Mouse (Mus musculus): ENCODE measurements around the gene Sipa1l1. TPM values are rescaled to one million over a fixed set of nuclear protein-coding genes. Genes with fewer than 3 reads are reported as not detected.

The Sipa1l1 gene
- total and polyA plus RNA-seq, 3 experiments = 141 to 365 (median 161) TPM

- Histone ChIP-seq H3K36me3 (replicated peaks) (no peaks in the 10 kb centered on the region), H3K27me3 (ENCODE audit: insufficient read depth, low read length) (peaks cover 36% of the 10 kb centered on the region), H3K4me3 (ENCODE audit: low read depth, low read length) (no peak overlapping the region), H3K9me3 (replicated peaks) (no peaks in the 10 kb centered on the region), H3K4me1 (ENCODE audit: insufficient read depth, low read depth, low read length) (peaks cover 5% of the 10 kb centered on the region)
- DNase-seq (ENCODE audit: low spot score) (no peak), ATAC-seq (ENCODE audit: extremely low read depth, insufficient number of reproducible peaks, low FRiP score, poor library complexity, severe bottlenecking) (no peak)
- TF ChIP-seq GATA2 (IDR thresholded peaks at IDR 0.05; ENCODE audit: borderline replicate concordance, low read depth, low read length) = no peak
- TF ChIP-seq CTCF (IDR thresholded peaks at IDR 0.05; ENCODE audit: low read depth, low read length) = no peak
- no peak for TF ChIP-seq GATA1 (IDR thresholded peaks at IDR 0.05; ENCODE audit: borderline replicate concordance, low read length)
- TF ChIP-seq POLR2AphosphoS5 (IDR thresholded peaks at IDR 0.05; ENCODE audit: insufficient replicate concordance, low read depth, low read length) = no peak
- no peak for TF ChIP-seq TAL1 (conservative IDR thresholded peaks at IDR 0.05; ENCODE audit: low read depth, low read length)
These were observed 10.6 kb upstream of the Sipa1l1 start for GRCm38 (mm10) chr12:82158516-82158915.

- ATAC-seq (ENCODE audit: extremely low read depth, insufficient number of reproducible peaks, low FRiP score, poor library complexity, severe bottlenecking) = no peak
- no peak for TF ChIP-seq CTCF (IDR thresholded peaks at IDR 0.05; ENCODE audit: low read depth, low read length)
- TF ChIP-seq POLR2AphosphoS5 (IDR thresholded peaks at IDR 0.05; ENCODE audit: insufficient replicate concordance, low read depth, low read length) = no peak
- TF ChIP-seq TAL1 (conservative IDR thresholded peaks at IDR 0.05; ENCODE audit: low read depth, low read length) = no peak
- TF ChIP-seq GATA2 (IDR thresholded peaks at IDR 0.05; ENCODE audit: borderline replicate concordance, low read depth, low read length) = no peak
- TF ChIP-seq GATA1 (IDR thresholded peaks at IDR 0.05; ENCODE audit: borderline replicate concordance, low read length) = no peak
- H3K36me3 ChIP-seq (replicated peaks) = no peaks in the 10 kb centered on the region
These were observed 9.7 kb upstream of the Sipa1l1 start for GRCm38 (mm10) chr12:82159372-82159771.

GRCm38 (mm10) chr12:82165651-82166050, 3.5 kb upstream of the Sipa1l1 start:
- Histone ChIP-seq H3K27me3 (ENCODE audit: insufficient read depth, low read length) (peaks cover 34% of the 10 kb centered on the region), H3K4me1 (ENCODE audit: insufficient read depth, low read depth, low read length) (peaks cover 38% of the 10 kb centered on the region), H3K9me3 (replicated peaks) (no peaks in the 10 kb centered on the region), H3K36me3 (replicated peaks) (no peaks in the 10 kb centered on the region), H3K4me3 (ENCODE audit: low read depth, low read length) (no peak overlapping the region)
- DNase-seq (ENCODE audit: low spot score) = no peak
- TF ChIP-seq TAL1 (conservative IDR thresholded peaks at IDR 0.05; ENCODE audit: low read depth, low read length) = no peak
- TF ChIP-seq POLR2AphosphoS5 (IDR thresholded peaks at IDR 0.05; ENCODE audit: insufficient replicate concordance, low read depth, low read length) = no peak
- TF ChIP-seq GATA1 (IDR thresholded peaks at IDR 0.05; ENCODE audit: borderline replicate concordance, low read length) = no peak
- TF ChIP-seq CTCF (IDR thresholded peaks at IDR 0.05; ENCODE audit: low read depth, low read length) = no peak
- no peak for TF ChIP-seq GATA2 (IDR thresholded peaks at IDR 0.05; ENCODE audit: borderline replicate concordance, low read depth, low read length)
- ATAC-seq (ENCODE audit: extremely low read depth, insufficient number of reproducible peaks, low FRiP score, poor library complexity, severe bottlenecking) = no peak

More at GRCm38 (mm10) chr12:82159372-82159771, 9.7 kb upstream of the Sipa1l1 start:
- Histone ChIP-seq H3K27me3 (ENCODE audit: insufficient read depth, low read length) (peaks cover 36% of the 10 kb centered on the region), H3K4me1 (ENCODE audit: insufficient read depth, low read depth, low read length) (peaks cover 5% of the 10 kb centered on the region), H3K9me3 (replicated peaks) (no peaks in the 10 kb centered on the region), H3K4me3 (ENCODE audit: low read depth, low read length) (no peak overlapping the region)
- DNase-seq (ENCODE audit: low spot score) = no peak

- no peak for TF ChIP-seq CTCF (IDR thresholded peaks at IDR 0.05; ENCODE audit: low read depth, low read length)
- no peak for TF ChIP-seq POLR2AphosphoS5 (IDR thresholded peaks at IDR 0.05; ENCODE audit: insufficient replicate concordance, low read depth, low read length)
- no peak for TF ChIP-seq TAL1 (conservative IDR thresholded peaks at IDR 0.05; ENCODE audit: low read depth, low read length)
- no peak for TF ChIP-seq GATA2 (IDR thresholded peaks at IDR 0.05; ENCODE audit: borderline replicate concordance, low read depth, low read length)
- no peak for TF ChIP-seq GATA1 (IDR thresholded peaks at IDR 0.05; ENCODE audit: borderline replicate concordance, low read length)
- H3K4me3 ChIP-seq (ENCODE audit: low read depth, low read length) = no peak overlapping the region
- DNase-seq (ENCODE audit: low spot score) (no peak), ATAC-seq (ENCODE audit: extremely low read depth, insufficient number of reproducible peaks, low FRiP score, poor library complexity, severe bottlenecking) (no peak)
- no peaks in the 10 kb centered on the region for H3K36me3 ChIP-seq (replicated peaks)
- H3K4me1 ChIP-seq (ENCODE audit: insufficient read depth, low read depth, low read length) = peaks cover 38% of the 10 kb centered on the region
- no peaks in the 10 kb centered on the region for H3K9me3 ChIP-seq (replicated peaks)
- peaks cover 31% of the 10 kb centered on the region for H3K27me3 ChIP-seq (ENCODE audit: insufficient read depth, low read length)
These were observed 3.0 kb upstream of the Sipa1l1 start for GRCm38 (mm10) chr12:82166101-82166571.

GRCm38 (mm10) chr12:82169571-82170431, 681 bp downstream of the Sipa1l1 start:
- peaks cover 14% of the 10 kb centered on the region for H3K27me3 ChIP-seq (ENCODE audit: insufficient read depth, low read length)
- ATAC-seq (ENCODE audit: extremely low read depth, insufficient number of reproducible peaks, low FRiP score, poor library complexity, severe bottlenecking) (peak; percentile 22; the same call in 1 of the 2 replicates), DNase-seq (ENCODE audit: low spot score) (peak; percentile 93)
- H3K4me1 ChIP-seq (ENCODE audit: insufficient read depth, low read depth, low read length) = peaks cover 59% of the 10 kb centered on the region
- H3K4me3 ChIP-seq (ENCODE audit: low read depth, low read length) = peak overlapping the region; percentile 81
- peaks cover 16% of the 10 kb centered on the region for H3K36me3 ChIP-seq (replicated peaks)
- no peaks in the 10 kb centered on the region for H3K9me3 ChIP-seq (replicated peaks)
- no peak for TF ChIP-seq CTCF (IDR thresholded peaks at IDR 0.05; ENCODE audit: low read depth, low read length)
- no peak for TF ChIP-seq POLR2AphosphoS5 (IDR thresholded peaks at IDR 0.05; ENCODE audit: insufficient replicate concordance, low read depth, low read length)
- no peak for TF ChIP-seq GATA2 (IDR thresholded peaks at IDR 0.05; ENCODE audit: borderline replicate concordance, low read depth, low read length)
- TF ChIP-seq GATA1 (IDR thresholded peaks at IDR 0.05; ENCODE audit: borderline replicate concordance, low read length) = no peak
- TF ChIP-seq TAL1 (conservative IDR thresholded peaks at IDR 0.05; ENCODE audit: low read depth, low read length) = no peak

All from G1E (cell line).